Mouse (Mus musculus): ENCODE measurements around the gene Abca5. TPM values are rescaled to one million over a fixed set of nuclear protein-coding genes. Genes with fewer than 3 reads are reported as not detected.

Gene Abca5
- total RNA-seq, 1 experiment from 2014 or later, result 14.0 TPM

Other genes starting within 250 kb of the Abca5 start
- 25.2 and 37.6 TPM in 2 replicates for gene Abca8a, start 241.7 kb downstream of the Abca5 start, total RNA-seq (2021)
- gene Abca9, start 169.5 kb downstream of the Abca5 start, total RNA-seq (2021), result 10.4 and 13.3 TPM in 2 replicates
- 3.5 and 3.9 TPM in 2 replicates for gene Abca6, start 85.9 kb downstream of the Abca5 start, total RNA-seq (2021)
- 7.5 and 11.1 TPM in 2 replicates for gene Map2k6, start 61.4 kb upstream of the Abca5 start, total RNA-seq (2021)